Mouse (Mus musculus): Measurements from ENCODE around the gene Arap1.

GRCm38 (mm10) chr7:101335228-101335627, 12.6 kb upstream of the Arap1 start:
- no peak for TF ChIP-seq CTCF (conservative IDR thresholded peaks at IDR 0.05 in 1 of 2, IDR thresholded peaks at IDR 0.05 in 1 of 2; ENCODE audit: low read depth in 2 of 2, low read length in 2 of 2)
- TF ChIP-seq ZNF384 (IDR thresholded peaks at IDR 0.05; ENCODE audit: low read depth, low read length) = no peak
- TF ChIP-seq POLR2A (IDR thresholded peaks at IDR 0.05; ENCODE audit: low read depth, low read length) = no peak
- no peak for TF ChIP-seq BHLHE40 (IDR thresholded peaks at IDR 0.05; ENCODE audit: low read depth, low read length)
- no peak for TF ChIP-seq MAFK (IDR thresholded peaks at IDR 0.05; ENCODE audit: insufficient replicate concordance, low read length)
- TF ChIP-seq ETS1 (conservative IDR thresholded peaks at IDR 0.05; ENCODE audit: low read depth, low read length) = no peak

Data from CH12.LX (cell line).